Mouse (Mus musculus): Measurements from ENCODE around the gene Usp53. TPM values are rescaled to one million over a fixed set of nuclear protein-coding genes. Genes with fewer than 3 reads are reported as not detected.
"Not testable (repeated sequence)": the region's sequence is repeated elsewhere in the genome, so short reads cannot be mapped to it uniquely, and the experiment has no call there.

Usp53 gene
- polyA plus RNA-seq, 1 experiment from 2014 or later, result 4.1 TPM

- Histone ChIP-seq H3K27me3 (replicated peaks; ENCODE audit: control insufficient read depth, insufficient read depth, low read length) (no peaks in the 10 kb centered on the region), H3K4me1 (replicated peaks; ENCODE audit: control insufficient read depth, insufficient read depth, low read length) (no peaks in the 10 kb centered on the region; the same call in 1 of the 2 replicates), H3K4me3 (ENCODE audit: low read depth, low read length) (no peak overlapping the region), H3K9me3 (ENCODE audit: control insufficient read depth, low read length) (no peaks in the 10 kb centered on the region), H3K36me3 (ENCODE audit: control insufficient read depth, insufficient read depth, low read length) (no peaks in the 10 kb centered on the region), H3K9ac (ENCODE audit: low read depth, low read length) (no peak overlapping the region), H3K27ac (ENCODE audit: low read depth, low read length) (no peak overlapping the region), H3K4me2 (no peak overlapping the region)
- no peak for ATAC-seq (replicated peaks; ENCODE audit: low FRiP score)
- 84% methylated on average over 3 of the region's 3 CpGs for WGBS
- no peak for DNase-seq (ENCODE audit: low spot score)
Measured at GRCm38 (mm10) chr3:122974833-122975232, 9.5 kb downstream of the Usp53 start.

GRCm38 (mm10) chr3:122972126-122972822, 12.0 kb downstream of the Usp53 start:
- H3K4me1 ChIP-seq (replicated peaks; ENCODE audit: control insufficient read depth, insufficient read depth, low read length), result no peaks in the 10 kb centered on the region; the same call in 1 of the 2 replicates
- no peak overlapping the region for H3K4me3 ChIP-seq (ENCODE audit: low read depth, low read length)
- H3K36me3 ChIP-seq (ENCODE audit: control insufficient read depth, insufficient read depth, low read length), result 0 out of 2 replicates have a peak, but pooled peaks cover 4% of the 10 kb centered on the region
- H3K27me3 ChIP-seq (replicated peaks; ENCODE audit: control insufficient read depth, insufficient read depth, low read length), result no peaks in the 10 kb centered on the region
- ATAC-seq (replicated peaks; ENCODE audit: low FRiP score) (no peak), DNase-seq (ENCODE audit: low spot score) (no peak)
- H3K27ac ChIP-seq (ENCODE audit: low read depth, low read length), result no peak overlapping the region
- H3K9me3 ChIP-seq (ENCODE audit: control insufficient read depth, low read length), result no peaks in the 10 kb centered on the region
- no peak overlapping the region for H3K9ac ChIP-seq (ENCODE audit: low read depth, low read length)
- no peak overlapping the region for H3K4me2 ChIP-seq
- 76% methylated on average over 3 of the region's 3 CpGs for WGBS

- 89% methylated on average over 9 of the region's 9 CpGs for WGBS
- H3K4me3 ChIP-seq (ENCODE audit: low read depth, low read length), result no peak overlapping the region
- H3K9me3 ChIP-seq (ENCODE audit: control insufficient read depth, low read length), result no peaks in the 10 kb centered on the region
- DNase-seq (ENCODE audit: low spot score) (no peak), ATAC-seq (replicated peaks; ENCODE audit: low FRiP score) (no peak)
- no peaks in the 10 kb centered on the region for H3K27me3 ChIP-seq (replicated peaks; ENCODE audit: control insufficient read depth, insufficient read depth, low read length)
- no peak overlapping the region for H3K27ac ChIP-seq (ENCODE audit: low read depth, low read length)
- 0 out of 2 replicates have a peak, but pooled peaks cover 4% of the 10 kb centered on the region for H3K36me3 ChIP-seq (ENCODE audit: control insufficient read depth, insufficient read depth, low read length)
- no peak overlapping the region for H3K4me2 ChIP-seq
- H3K4me1 ChIP-seq (replicated peaks; ENCODE audit: control insufficient read depth, insufficient read depth, low read length), result no peaks in the 10 kb centered on the region
- no peak overlapping the region for H3K9ac ChIP-seq (ENCODE audit: low read depth, low read length)
Measured at GRCm38 (mm10) chr3:122968391-122968790, 15.9 kb downstream of the Usp53 start.

DNA sequence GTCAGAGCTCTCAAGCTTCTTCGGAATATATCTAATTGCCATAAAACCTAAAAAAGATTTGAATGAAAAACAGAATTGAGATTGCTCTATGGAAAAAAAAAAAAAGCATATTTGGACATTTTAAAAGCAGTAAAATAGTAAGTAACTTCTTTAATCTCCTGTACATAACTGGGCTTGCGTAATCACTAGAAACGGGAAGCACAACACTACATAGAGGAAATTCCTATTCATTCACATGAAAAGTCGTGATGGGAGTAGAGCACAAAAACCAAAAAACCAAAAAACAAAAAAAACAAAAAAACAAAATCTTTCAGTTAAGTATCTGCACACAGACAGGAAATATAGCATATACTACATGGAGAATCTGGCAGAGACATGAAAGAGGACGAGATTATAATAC, 20.0 kb downstream of the Usp53 start:
- ATAC-seq (replicated peaks; ENCODE audit: low FRiP score), result no peak
- Histone ChIP-seq H3K4me3 (ENCODE audit: low read depth, low read length) (no peak overlapping the region), H3K27me3 (replicated peaks; ENCODE audit: control insufficient read depth, insufficient read depth, low read length) (no peaks in the 10 kb centered on the region), H3K4me2 (no peak overlapping the region), H3K36me3 (ENCODE audit: control insufficient read depth, insufficient read depth, low read length) (peaks cover 10% of the 10 kb centered on the region; the same call in 1 of the 2 replicates), H3K9me3 (ENCODE audit: control insufficient read depth, low read length) (no peaks in the 10 kb centered on the region), H3K27ac (ENCODE audit: low read depth, low read length) (no peak overlapping the region), H3K9ac (ENCODE audit: low read depth, low read length) (no peak overlapping the region), H3K4me1 (replicated peaks; ENCODE audit: control insufficient read depth, insufficient read depth, low read length) (no peaks in the 10 kb centered on the region)
- 81% methylated on average over 5 of the region's 5 CpGs for WGBS
- no peak for DNase-seq (ENCODE audit: low spot score)

- no peak overlapping the region for H3K4me2 ChIP-seq
- WGBS, result 85% methylated on average over 2 of the region's 2 CpGs
- no peak overlapping the region for H3K9ac ChIP-seq (ENCODE audit: low read depth, low read length)
- no peaks in the 10 kb centered on the region for H3K9me3 ChIP-seq (ENCODE audit: control insufficient read depth, low read length)
- ATAC-seq (replicated peaks; ENCODE audit: low FRiP score) (no peak), DNase-seq (ENCODE audit: low spot score) (no peak)
- no peak overlapping the region for H3K4me3 ChIP-seq (ENCODE audit: low read depth, low read length)
- no peaks in the 10 kb centered on the region for H3K27me3 ChIP-seq (replicated peaks; ENCODE audit: control insufficient read depth, insufficient read depth, low read length)
- no peaks in the 10 kb centered on the region for H3K4me1 ChIP-seq (replicated peaks; ENCODE audit: control insufficient read depth, insufficient read depth, low read length)
- peaks cover 6% of the 10 kb centered on the region for H3K36me3 ChIP-seq (ENCODE audit: control insufficient read depth, insufficient read depth, low read length)
- H3K27ac ChIP-seq (ENCODE audit: low read depth, low read length), result no peak overlapping the region
Measured at GRCm38 (mm10) chr3:122950129-122950528, 34.2 kb downstream of the Usp53 start.

DNA sequence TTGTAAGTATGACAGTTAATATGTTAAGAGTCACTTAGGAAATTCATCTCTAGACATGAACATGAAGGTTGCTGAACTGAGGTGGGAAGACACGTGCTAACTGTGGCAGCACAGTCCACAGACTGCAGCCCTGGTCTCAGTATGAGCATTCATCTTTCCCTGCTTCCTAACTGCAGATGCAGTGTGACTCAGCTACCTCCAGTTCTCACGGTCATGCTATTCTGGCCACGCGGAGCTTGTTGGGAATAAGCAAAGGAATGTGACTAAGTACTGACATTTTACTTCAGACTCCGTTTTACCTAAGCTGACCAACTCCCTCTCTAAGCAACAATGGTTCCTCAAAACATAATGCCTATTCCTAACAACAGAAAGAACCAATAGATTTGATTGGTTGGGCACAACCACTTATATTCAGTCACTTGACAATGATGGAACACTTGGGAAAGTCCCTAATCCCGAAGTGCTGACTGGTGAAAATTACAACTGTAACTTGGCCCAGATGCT, 40.9 kb downstream of the Usp53 start:
- ATAC-seq (replicated peaks; ENCODE audit: low FRiP score) (no peak), DNase-seq (ENCODE audit: low spot score) (no peak)
- Histone ChIP-seq H3K4me3 (ENCODE audit: low read depth, low read length) (no peak overlapping the region), H3K36me3 (ENCODE audit: control insufficient read depth, insufficient read depth, low read length) (no peaks in the 10 kb centered on the region), H3K9me3 (ENCODE audit: control insufficient read depth, low read length) (no peaks in the 10 kb centered on the region), H3K4me1 (replicated peaks; ENCODE audit: control insufficient read depth, insufficient read depth, low read length) (no peaks in the 10 kb centered on the region), H3K27me3 (replicated peaks; ENCODE audit: control insufficient read depth, insufficient read depth, low read length) (no peaks in the 10 kb centered on the region), H3K27ac (ENCODE audit: low read depth, low read length) (no peak overlapping the region), H3K9ac (ENCODE audit: low read depth, low read length) (no peak overlapping the region), H3K4me2 (no peak overlapping the region)
- WGBS, result 81% methylated on average over 6 of the region's 6 CpGs

- Histone ChIP-seq H3K4me3 (ENCODE audit: low read depth, low read length) (no peak overlapping the region), H3K9ac (ENCODE audit: low read depth, low read length) (no peak overlapping the region), H3K36me3 (ENCODE audit: control insufficient read depth, insufficient read depth, low read length) (no peaks in the 10 kb centered on the region), H3K4me1 (replicated peaks; ENCODE audit: control insufficient read depth, insufficient read depth, low read length) (no peaks in the 10 kb centered on the region), H3K4me2 (no peak overlapping the region), H3K9me3 (ENCODE audit: control insufficient read depth, low read length) (no peaks in the 10 kb centered on the region), H3K27ac (ENCODE audit: low read depth, low read length) (no peak overlapping the region), H3K27me3 (replicated peaks; ENCODE audit: control insufficient read depth, insufficient read depth, low read length) (no peaks in the 10 kb centered on the region)
- WGBS, result 71% methylated on average over 2 of the region's 2 CpGs
- no peak for ATAC-seq (replicated peaks; ENCODE audit: low FRiP score)
- no peak for DNase-seq (ENCODE audit: low spot score)
Measured at GRCm38 (mm10) chr3:122939215-122939614, 45.1 kb downstream of the Usp53 start.

GRCm38 (mm10) chr3:122937176-122937575, 47.1 kb downstream of the Usp53 start:
- not testable (repeated sequence) for H3K27ac ChIP-seq (ENCODE audit: low read depth, low read length); H3K36me3 ChIP-seq (ENCODE audit: control insufficient read depth, insufficient read depth, low read length); H3K9me3 ChIP-seq (ENCODE audit: control insufficient read depth, low read length); H3K4me1 ChIP-seq (replicated peaks; ENCODE audit: control insufficient read depth, insufficient read depth, low read length); H3K4me2 ChIP-seq; ATAC-seq (replicated peaks; ENCODE audit: low FRiP score); H3K4me3 ChIP-seq (ENCODE audit: low read depth, low read length); H3K27me3 ChIP-seq (replicated peaks; ENCODE audit: control insufficient read depth, insufficient read depth, low read length); H3K9ac ChIP-seq (ENCODE audit: low read depth, low read length); DNase-seq (ENCODE audit: low spot score)
- WGBS, result 89% methylated on average over 13 of the region's 13 CpGs

- WGBS, result 79% methylated on average over 1 of the region's 1 CpGs
- no peak for ATAC-seq (replicated peaks; ENCODE audit: low FRiP score)
- H3K9ac ChIP-seq (ENCODE audit: low read depth, low read length), result no peak overlapping the region
Measured at GRCm38 (mm10) chr3:122932466-122932865, 51.8 kb downstream of the Usp53 start.

More at GRCm38 (mm10) chr3:122932466-122932865, 51.8 kb downstream of the Usp53 start:
- no peaks in the 10 kb centered on the region for H3K4me1 ChIP-seq (replicated peaks; ENCODE audit: control insufficient read depth, insufficient read depth, low read length)
- H3K4me3 ChIP-seq (ENCODE audit: low read depth, low read length), result no peak overlapping the region
- no peaks in the 10 kb centered on the region for H3K36me3 ChIP-seq (ENCODE audit: control insufficient read depth, insufficient read depth, low read length)
- DNase-seq (ENCODE audit: low spot score), result no peak
- H3K9me3 ChIP-seq (ENCODE audit: control insufficient read depth, low read length), result no peaks in the 10 kb centered on the region
- H3K27ac ChIP-seq (ENCODE audit: low read depth, low read length), result no peak overlapping the region
- no peak overlapping the region for H3K4me2 ChIP-seq
- H3K27me3 ChIP-seq (replicated peaks; ENCODE audit: control insufficient read depth, insufficient read depth, low read length), result no peaks in the 10 kb centered on the region
